Mouse (Mus musculus) myocyte (in vitro differentiated cells): ENCODE results near the gene Qrich2.
"Not testable (repeated sequence)": the region's sequence is repeated elsewhere in the genome, so short reads cannot be mapped to it uniquely, and the experiment has no call there.

Experiments used
- CEBPB ChIP-seq: IDR thresholded peaks from 2 replicates; pipeline ENCODE4 v1.6.1; 2011; ENCODE audit warnings: mild to moderate bottlenecking, moderate library complexity; ENCODE audit not compliant: poor library complexity, insufficient read depth, severe bottlenecking
- E2F4 ChIP-seq: IDR thresholded peaks from one replicate; pipeline ENCODE4 v1.6.1; 2011; ENCODE audit warnings: mild to moderate bottlenecking, control low read depth, moderate library complexity; ENCODE audit not compliant: insufficient read depth
- MAX ChIP-seq: IDR thresholded peaks from one replicate; pipeline ENCODE4 v1.6.1; 2011; ENCODE audit warnings: low read depth, mild to moderate bottlenecking, control low read depth
- MYOD1 ChIP-seq, 3 experiments: IDR thresholded peaks; one replicate each; pipeline ENCODE4 v1.6.1; 2011; ENCODE audit warnings: control low read depth in 2 of 3, low read depth in 2 of 3, mild to moderate bottlenecking in 2 of 3, moderate library complexity in 1 of 3; ENCODE audit not compliant: insufficient read length in 2 of 3, control insufficient read depth in 1 of 3
- MYOG ChIP-seq, 3 experiments: IDR thresholded peaks; one replicate each; pipeline ENCODE4 v1.6.1; 2011; ENCODE audit warnings: control low read depth in 2 of 3, low read depth in 2 of 3, mild to moderate bottlenecking in 2 of 3; ENCODE audit not compliant: insufficient read length in 2 of 3, control insufficient read depth in 1 of 3, insufficient read depth in 1 of 3
- POLR2A ChIP-seq: IDR thresholded peaks from one replicate; pipeline ENCODE4 v1.6.1; 2011; ENCODE audit warnings: low read depth, mild to moderate bottlenecking, control low read depth, moderate library complexity; ENCODE audit not compliant: insufficient read length
- POLR2AphosphoS2 ChIP-seq: IDR thresholded peaks from one replicate; pipeline ENCODE4 v1.6.1; 2011; ENCODE audit warnings: low read depth, control low read depth; ENCODE audit not compliant: insufficient read length
- REST ChIP-seq: IDR thresholded peaks from one replicate; pipeline ENCODE4 v1.6.1; 2011; ENCODE audit warnings: mild to moderate bottlenecking, control low read depth, moderate library complexity; ENCODE audit not compliant: insufficient read depth, insufficient read length
- SRF ChIP-seq: IDR thresholded peaks from one replicate; pipeline ENCODE4 v1.6.1; 2011; ENCODE audit warnings: low read depth; ENCODE audit not compliant: control insufficient read depth, insufficient read length
- TCF12 ChIP-seq: IDR thresholded peaks from one replicate; pipeline ENCODE4 v1.6.1; 2011; ENCODE audit warnings: mild to moderate bottlenecking, control low read depth; ENCODE audit not compliant: poor library complexity, insufficient read depth, severe bottlenecking
- TCF3 ChIP-seq: IDR thresholded peaks from one replicate; pipeline ENCODE4 v1.6.1; 2011; ENCODE audit warnings: low read depth, control low read depth; ENCODE audit not compliant: insufficient read length
- USF1 ChIP-seq: IDR thresholded peaks from one replicate; pipeline ENCODE4 v1.6.1; 2011; ENCODE audit warnings: low read depth, mild to moderate bottlenecking, control low read depth, moderate library complexity

DNA sequence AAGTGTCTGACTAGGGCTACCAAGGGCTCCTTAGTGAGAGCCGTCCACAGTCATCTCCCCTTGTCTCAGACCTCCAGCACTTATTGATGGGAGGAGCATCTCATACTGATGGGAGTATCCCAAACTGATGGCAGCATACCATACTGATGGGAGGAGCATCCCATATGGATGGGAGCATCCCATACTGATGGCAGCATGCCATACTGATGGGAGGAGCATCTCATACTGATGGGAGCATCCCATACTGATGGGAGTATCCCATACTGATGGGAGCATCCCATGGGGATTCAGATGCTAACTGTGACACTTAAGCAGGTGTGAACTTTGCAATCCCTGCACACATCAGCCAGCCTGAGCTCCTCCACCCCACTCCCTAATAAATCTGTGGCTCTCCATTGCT is 26.5 kb upstream of the Qrich2 start:
- not testable (repeated sequence) for TF ChIP-seq E2F4; USF1; MAX; TCF3; POLR2A; TCF12; MYOD1 (IDR thresholded peaks at IDR 0.05; ENCODE audit: control insufficient read depth in 1 of 3, insufficient read length in 2 of 3, low read depth in 2 of 3); POLR2AphosphoS2; SRF; CEBPB; MYOG (IDR thresholded peaks at IDR 0.05; ENCODE audit: control insufficient read depth in 1 of 3, insufficient read depth in 1 of 3, insufficient read length in 2 of 3, low read depth in 2 of 3); REST
